Mouse (Mus musculus) bone marrow macrophage, adult 2 months (primary cell): ENCODE measurements around the gene Lrrc8d. TPM values are rescaled to one million over a fixed set of nuclear protein-coding genes. Genes with fewer than 3 reads are reported as not detected.

Experiments used
- H3K27ac ChIP-seq: 2 replicates; pipeline ENCODE4 v1.5.1; 2012; ENCODE audit warnings: low read depth, low read length; ENCODE audit not compliant: insufficient read depth
- H3K4me1 ChIP-seq: 2 replicates; pipeline ENCODE4 v1.6.1; 2012; ENCODE audit warnings: low read length; ENCODE audit not compliant: control insufficient read depth, insufficient read depth
- H3K4me3 ChIP-seq: 2 replicates; pipeline ENCODE4 v1.5.1; 2012; ENCODE audit warnings: mild to moderate bottlenecking, low read length, moderate library complexity; ENCODE audit not compliant: insufficient read depth
- CTCF ChIP-seq: IDR thresholded peaks from 2 replicates; pipeline ENCODE4 v1.5.1; 2012; ENCODE audit warnings: low read depth, mild to moderate bottlenecking, low read length, moderate library complexity
- POLR2A ChIP-seq: IDR thresholded peaks from 2 replicates; pipeline ENCODE4 v1.6.1; 2012; ENCODE audit warnings: mild to moderate bottlenecking, low read depth, low read length, borderline replicate concordance
- polyA plus RNA-seq: library from polyadenylated mRNA; stranded (reverse); fragments of >200 nt; gene quantifications from 2 replicates; pipeline ENCODE4 v1.2.4, GENCODE M21; 2012; ENCODE audit not compliant: missing spikeins, insufficient read depth, insufficient read length

Gene Lrrc8d
- polyA plus RNA-seq, 1 experiment: 37.1 TPM

- TF ChIP-seq POLR2A: no peak
- no peak for TF ChIP-seq CTCF
- peak overlapping the region; percentile 76 for H3K4me3 ChIP-seq
- H3K27ac ChIP-seq: no peak overlapping the region
- H3K4me1 ChIP-seq: peaks cover 22% of the 10 kb centered on the region
Measured at GRCm38 (mm10) chr5:105733226-105733625, 33.5 kb downstream of the Lrrc8d start.

GRCm38 (mm10) chr5:105736365-105736764, 36.6 kb downstream of the Lrrc8d start:
- H3K27ac ChIP-seq: no peak overlapping the region
- H3K4me3 ChIP-seq: no peak overlapping the region
- no peak for TF ChIP-seq CTCF
- TF ChIP-seq POLR2A: no peak
- H3K4me1 ChIP-seq: peaks cover 11% of the 10 kb centered on the region

GRCm38 (mm10) chr5:105737145-105737544, 37.4 kb downstream of the Lrrc8d start:
- H3K27ac ChIP-seq: no peak overlapping the region
- no peak overlapping the region for H3K4me3 ChIP-seq
- TF ChIP-seq CTCF (no peak), POLR2A (no peak)
- H3K4me1 ChIP-seq: peaks cover 11% of the 10 kb centered on the region

GRCm38 (mm10) chr5:105740437-105740836, 40.7 kb downstream of the Lrrc8d start:
- Histone ChIP-seq H3K27ac (no peak overlapping the region), H3K4me1 (peaks cover 28% of the 10 kb centered on the region), H3K4me3 (no peak overlapping the region)
- TF ChIP-seq POLR2A (no peak), CTCF (no peak)

GRCm38 (mm10) chr5:105742641-105743040, 42.9 kb downstream of the Lrrc8d start:
- Histone ChIP-seq H3K27ac (no peak overlapping the region), H3K4me1 (peaks cover 36% of the 10 kb centered on the region), H3K4me3 (no peak overlapping the region)
- TF ChIP-seq CTCF (no peak), POLR2A (no peak)

- no peak for TF ChIP-seq CTCF
- TF ChIP-seq POLR2A: no peak
- Histone ChIP-seq H3K27ac (peak overlapping the region; percentile 59), H3K4me3 (peak overlapping the region; percentile 19; the same call in 1 of the 2 replicates), H3K4me1 (peaks cover 41% of the 10 kb centered on the region)
Measured at GRCm38 (mm10) chr5:105745324-105745723, 45.6 kb downstream of the Lrrc8d start.

- TF ChIP-seq CTCF (no peak), POLR2A (no peak)
- Histone ChIP-seq H3K4me1 (peaks cover 41% of the 10 kb centered on the region), H3K4me3 (no peak overlapping the region), H3K27ac (no peak overlapping the region)
Measured at GRCm38 (mm10) chr5:105745927-105746454, 46.2 kb downstream of the Lrrc8d start.

- Histone ChIP-seq H3K4me1 (peaks cover 25% of the 10 kb centered on the region), H3K27ac (no peak overlapping the region), H3K4me3 (no peak overlapping the region)
- TF ChIP-seq POLR2A (no peak), CTCF (no peak)
Measured at GRCm38 (mm10) chr5:105754803-105755202, 55.0 kb downstream of the Lrrc8d start.

- peaks cover 25% of the 10 kb centered on the region for H3K4me1 ChIP-seq
- no peak overlapping the region for H3K4me3 ChIP-seq
- TF ChIP-seq POLR2A: no peak
- TF ChIP-seq CTCF: no peak
- H3K27ac ChIP-seq: no peak overlapping the region
Measured at GRCm38 (mm10) chr5:105755491-105755890, 55.7 kb downstream of the Lrrc8d start.

- peaks cover 20% of the 10 kb centered on the region for H3K4me1 ChIP-seq
- no peak for TF ChIP-seq CTCF
- H3K4me3 ChIP-seq: no peak overlapping the region
- no peak overlapping the region for H3K27ac ChIP-seq
Measured at GRCm38 (mm10) chr5:105757978-105758377, 58.2 kb downstream of the Lrrc8d start.

- H3K27ac ChIP-seq: no peak overlapping the region
- no peak for TF ChIP-seq POLR2A
- TF ChIP-seq CTCF: no peak
- no peak overlapping the region for H3K4me3 ChIP-seq
- H3K4me1 ChIP-seq: peaks cover 12% of the 10 kb centered on the region
Measured at GRCm38 (mm10) chr5:105758866-105759265, 59.1 kb downstream of the Lrrc8d start.
